Mouse (Mus musculus): Measurements from ENCODE around the gene Gm10638.

Gene Gm10638

GRCm38 (mm10) chr8:86745221-86745934 is at the start of gene Gm10638, which contains the start of gene Siah1a:
Gm10638 (plus strand) TSS chr8:86745699.
Siah1a (minus strand) TSS chr8:86745934.
- peak; percentile 51 for DNase-seq (ENCODE audit: low spot score)

GRCm38 (mm10) chr8:86695703-86696102 is 49.8 kb upstream of the Gm10638 start:
- DNase-seq (ENCODE audit: low spot score) = no peak

- DNase-seq (ENCODE audit: low spot score) = no peak
These were observed 46.6 kb upstream of the Gm10638 start for GRCm38 (mm10) chr8:86698811-86699421.

- no peak for DNase-seq (ENCODE audit: low spot score)
These were observed 46.0 kb upstream of the Gm10638 start for GRCm38 (mm10) chr8:86699471-86699870.

GRCm38 (mm10) chr8:86702453-86702852 is 43.0 kb upstream of the Gm10638 start:
- no peak for DNase-seq (ENCODE audit: low spot score)

GRCm38 (mm10) chr8:86705317-86705716 is 40.2 kb upstream of the Gm10638 start:
- DNase-seq (ENCODE audit: low spot score) = no peak

GRCm38 (mm10) chr8:86706756-86707155 is 38.7 kb upstream of the Gm10638 start:
- no peak for DNase-seq (ENCODE audit: low spot score)

- no peak for DNase-seq (ENCODE audit: low spot score)
These were observed 37.6 kb upstream of the Gm10638 start for GRCm38 (mm10) chr8:86707873-86708272.

- DNase-seq (ENCODE audit: low spot score) = no peak
These were observed 32.9 kb upstream of the Gm10638 start for GRCm38 (mm10) chr8:86712594-86712993.

- no peak for DNase-seq (ENCODE audit: low spot score)
These were observed 31.9 kb upstream of the Gm10638 start for GRCm38 (mm10) chr8:86713407-86714188.

- no peak for DNase-seq (ENCODE audit: low spot score)
These were observed 27.0 kb upstream of the Gm10638 start for GRCm38 (mm10) chr8:86718332-86718994.

- no peak for DNase-seq (ENCODE audit: low spot score)
These were observed 26.1 kb upstream of the Gm10638 start for GRCm38 (mm10) chr8:86719368-86719767.

GRCm38 (mm10) chr8:86720756-86721459 is 24.6 kb upstream of the Gm10638 start:
- no peak for DNase-seq (ENCODE audit: low spot score)

GRCm38 (mm10) chr8:86721490-86721889 is 24.0 kb upstream of the Gm10638 start:
- no peak for DNase-seq (ENCODE audit: low spot score)

GRCm38 (mm10) chr8:86726959-86727358 is 18.5 kb upstream of the Gm10638 start:
- DNase-seq (ENCODE audit: low spot score) = no peak

- no peak for DNase-seq (ENCODE audit: low spot score)
These were observed 17.1 kb upstream of the Gm10638 start for GRCm38 (mm10) chr8:86728224-86728950.

- DNase-seq (ENCODE audit: low spot score) = no peak
These were observed 15.2 kb upstream of the Gm10638 start for GRCm38 (mm10) chr8:86730303-86730702.

GRCm38 (mm10) chr8:86730860-86731259 is 14.6 kb upstream of the Gm10638 start:
- no peak for DNase-seq (ENCODE audit: low spot score)

GRCm38 (mm10) chr8:86734171-86734570 is 11.3 kb upstream of the Gm10638 start:
- no peak for DNase-seq (ENCODE audit: low spot score)

- no peak for DNase-seq (ENCODE audit: low spot score)
These were observed 10.5 kb upstream of the Gm10638 start for GRCm38 (mm10) chr8:86734954-86735353.

All from ovary, postnatal 10 days (tissue).